Mouse (Mus musculus) adrenal gland, postnatal 0 days (tissue): ENCODE measurements around the gene Susd2. TPM values are rescaled to one million over a fixed set of nuclear protein-coding genes. Genes with fewer than 3 reads are reported as not detected.

Experiments
- polyA plus RNA-seq: library from polyadenylated mRNA; unstranded; fragments of >200 nt; fragmentation: Nextera tagmentation; extraction: Ambion mirVana; gene quantifications from 2 replicates; pipeline ENCODE4 v1.2.1, GENCODE M21; 2015

Susd2 gene
- polyA plus RNA-seq: 7.7 and 10.6 TPM in 2 replicates

GRCm38 (mm10) chr10:75643741-75644343, at the start of gene Susd2:
TSS of gene Susd2 (minus strand) at chr10:75644008.

GRCm38 (mm10) chr10:75589129-75589528, 54.7 kb downstream of the Susd2 start, which contains the start of gene Ggt5:
TSS of gene Ggt5 (plus strand) at chr10:75589340.

Other genes starting within 250 kb of the Susd2 start
- 3.0 and 3.9 TPM in 2 replicates for gene Upb1, start 242.9 kb downstream of the Susd2 start, polyA plus RNA-seq
- 77.0 and 80.5 TPM in 2 replicates for gene Snrpd3, start 126.5 kb downstream of the Susd2 start, polyA plus RNA-seq
- 15.0 and 18.4 TPM in 2 replicates for gene Gucd1, start 126.0 kb downstream of the Susd2 start, polyA plus RNA-seq
- gene Lrrc75b, start 83.7 kb downstream of the Susd2 start, polyA plus RNA-seq: 1.5 and 5.4 TPM in 2 replicates
- gene Ggt1, start 82.4 kb downstream of the Susd2 start, polyA plus RNA-seq: 1.1 and 3.2 TPM in 2 replicates
- 5.2 and 8.1 TPM in 2 replicates for gene Ggt5, start 54.7 kb downstream of the Susd2 start, polyA plus RNA-seq
- 21.4 and 25.9 TPM in 2 replicates for gene Cabin1, start 120.3 kb upstream of the Susd2 start, polyA plus RNA-seq
- 81.4 and 106 TPM in 2 replicates for gene Ddt, start 129.4 kb upstream of the Susd2 start, polyA plus RNA-seq
- 0.22 TPM in 1 of 2 replicates, not detected in the other for gene Gm20441, start 136.9 kb upstream of the Susd2 start, polyA plus RNA-seq
- gene Gstt3, start 137.4 kb upstream of the Susd2 start, polyA plus RNA-seq: 12.6 and 16.8 TPM in 2 replicates
- gene Gstt1, start 154.6 kb upstream of the Susd2 start, polyA plus RNA-seq: 18.9 and 26.1 TPM in 2 replicates
- not detected in 2 replicates for gene Gstt4, start 178.5 kb upstream of the Susd2 start, polyA plus RNA-seq
- 39.0 and 42.7 TPM in 2 replicates for gene Gstt2, start 193.4 kb upstream of the Susd2 start, polyA plus RNA-seq
- 540 and 846 TPM in 2 replicates for gene Mif, start 216.2 kb upstream of the Susd2 start, polyA plus RNA-seq
- 0.32 and 3.0 TPM in 2 replicates for gene Derl3, start 249.4 kb upstream of the Susd2 start, polyA plus RNA-seq